Mouse (Mus musculus) thymus, adult 18-20 months (tissue): Measurements from ENCODE around the gene Caln1.

Experiments used
- DNase-seq, 2 experiments: peaks; one replicate each; pipeline ENCODE4 v3.0.0; 2022; ENCODE audit warnings: mixed read lengths in 2 of 2

The Caln1 gene

GRCm38 (mm10) chr5:130395142-130395541, 25.9 kb downstream of the Caln1 start:
- no peak for DNase-seq

- DNase-seq = no peak
These were observed 31.1 kb downstream of the Caln1 start for GRCm38 (mm10) chr5:130400136-130400917.

GRCm38 (mm10) chr5:130405201-130405600, 35.9 kb downstream of the Caln1 start:
- no peak for DNase-seq

- DNase-seq = no peak
These were observed 40.5 kb downstream of the Caln1 start for GRCm38 (mm10) chr5:130409706-130410105.

GRCm38 (mm10) chr5:130411516-130411915, 42.3 kb downstream of the Caln1 start:
- no peak for DNase-seq

- DNase-seq = no peak
These were observed 78.2 kb downstream of the Caln1 start for GRCm38 (mm10) chr5:130447438-130447837.

- DNase-seq = no peak
These were observed 79.2 kb downstream of the Caln1 start for GRCm38 (mm10) chr5:130448491-130448890.

- DNase-seq = no peak
These were observed 79.9 kb downstream of the Caln1 start for GRCm38 (mm10) chr5:130448931-130449856.

GRCm38 (mm10) chr5:130450031-130450541, 80.8 kb downstream of the Caln1 start:
- DNase-seq = no peak

- no peak for DNase-seq
These were observed 88.8 kb downstream of the Caln1 start for GRCm38 (mm10) chr5:130458076-130458475.

GRCm38 (mm10) chr5:130472209-130472608, 103.0 kb downstream of the Caln1 start:
- no peak for DNase-seq

- DNase-seq = no peak
These were observed 105.6 kb downstream of the Caln1 start for GRCm38 (mm10) chr5:130474876-130475275.

- no peak for DNase-seq
These were observed 107.5 kb downstream of the Caln1 start for GRCm38 (mm10) chr5:130476741-130477140.

GRCm38 (mm10) chr5:130480290-130480689, 111.0 kb downstream of the Caln1 start:
- no peak for DNase-seq

GRCm38 (mm10) chr5:130491471-130491870, 122.2 kb downstream of the Caln1 start:
- no peak for DNase-seq

- DNase-seq = no peak
These were observed 123.0 kb downstream of the Caln1 start for GRCm38 (mm10) chr5:130492305-130492704.

GRCm38 (mm10) chr5:130502541-130502940, 133.3 kb downstream of the Caln1 start:
- no peak for DNase-seq

GRCm38 (mm10) chr5:130504891-130505290, 135.6 kb downstream of the Caln1 start:
- DNase-seq = no peak

- no peak for DNase-seq
These were observed 141.3 kb downstream of the Caln1 start for GRCm38 (mm10) chr5:130510516-130510915.

GRCm38 (mm10) chr5:130515395-130515794, 146.1 kb downstream of the Caln1 start:
- DNase-seq = no peak

GRCm38 (mm10) chr5:130520527-130520926, 151.3 kb downstream of the Caln1 start:
- DNase-seq = no peak

GRCm38 (mm10) chr5:130527416-130527815, 158.2 kb downstream of the Caln1 start:
- no peak for DNase-seq

- DNase-seq = no peak
These were observed 178.2 kb downstream of the Caln1 start for GRCm38 (mm10) chr5:130547496-130547895.

- no peak for DNase-seq
These were observed 184.7 kb downstream of the Caln1 start for GRCm38 (mm10) chr5:130553916-130554315.
